Mouse (Mus musculus) kidney, postnatal 0 days (tissue): Measurements from ENCODE around the gene Rwdd2a. TPM values are rescaled to one million over a fixed set of nuclear protein-coding genes. Genes with fewer than 3 reads are reported as not detected.
A peak's percentile ranks its signal among the peaks of the same experiment; 100 is the strongest.
"Not testable (repeated sequence)": the region's sequence is repeated elsewhere in the genome, so short reads cannot be mapped to it uniquely, and the experiment has no call there.

Source experiments
- ATAC-seq: fragments of 200-750 bp; cut with Nextera tagmentation; replicated peaks from 2 replicates; pipeline ENCODE4 v1.8.0; 2017; ENCODE audit warnings: low read depth, moderate number of reproducible peaks, moderate TSS enrichment, moderate library complexity; ENCODE audit not compliant: low FRiP score
- DNase-seq: peaks from one replicate; pipeline ENCODE4 v3.0.0-alpha.2; 2016; ENCODE audit warnings: low spot score
- H3K27ac ChIP-seq: fragments of 300-500 bp; sonication (generic); 2 replicates; pipeline ENCODE4 v1.5.1; 2014; ENCODE audit warnings: mild to moderate bottlenecking
- H3K27me3 ChIP-seq: fragments of 300-500 bp; sonication (generic); 2 replicates; pipeline ENCODE4 v1.6.1; 2014; ENCODE audit warnings: low read length, mixed read lengths; ENCODE audit not compliant: insufficient read depth
- H3K36me3 ChIP-seq: fragments of 300-500 bp; sonication (generic); 2 replicates; pipeline ENCODE4 v1.6.1; 2014; ENCODE audit warnings: low read length, mixed read lengths; ENCODE audit not compliant: insufficient read depth
- H3K4me1 ChIP-seq: fragments of 300-500 bp; sonication (generic); replicated peaks from 2 replicates; pipeline ENCODE4 v1.6.1; 2014; ENCODE audit warnings: antibody characterized with exemption, low read length, mixed read lengths; ENCODE audit not compliant: insufficient read depth
- H3K4me2 ChIP-seq: fragments of 300-500 bp; sonication (generic); 2 replicates; pipeline ENCODE4 v1.6.1; 2014; ENCODE audit warnings: mild to moderate bottlenecking, low read length, moderate library complexity, mixed read lengths
- H3K4me3 ChIP-seq: fragments of 300-500 bp; sonication (generic); replicated peaks from 2 replicates; pipeline ENCODE4 v1.5.1; 2014; ENCODE audit warnings: low read depth, low read length
- H3K9ac ChIP-seq: fragments of 300-500 bp; sonication (generic); 2 replicates; pipeline ENCODE4 v1.6.1; 2014; ENCODE audit warnings: low read depth, low read length
- H3K9me3 ChIP-seq: fragments of 300-500 bp; sonication (generic); replicated peaks from 2 replicates; pipeline ENCODE4 v1.6.1; 2016; ENCODE audit warnings: low read length, inconsistent platforms, mixed read lengths
- CTCF ChIP-seq: IDR thresholded peaks from 2 replicates; pipeline ENCODE4 v1.5.1; 2016; ENCODE audit warnings: antibody characterized with exemption, low read depth, mild to moderate bottlenecking, moderate library complexity
- whole genome bisulfite sequencing: fragments of 180-500 bp; shearing (Covaris S2); extraction: QIAGEN DNeasy Blood & Tissue Kit; methylation state at CpG from one replicate; pipeline ENCODE4 v1.1.7; 2014; 5-methylcytosine and 5-hydroxymethylcytosine counted together
- polyA plus RNA-seq: library from polyadenylated mRNA; unstranded; fragments of >200 nt; fragmentation: Nextera tagmentation; extraction: Ambion mirVana; gene quantifications from 2 replicates; pipeline ENCODE4 v1.2.1, GENCODE M21; 2015

Rwdd2a gene
- polyA plus RNA-seq, 1 experiment from 2014 or later = 5.4 TPM

GRCm38 (mm10) chr9:86583740-86584139 lies 11.9 kb downstream of the Rwdd2a start:
- peak; percentile 81 for DNase-seq
- Histone ChIP-seq H3K9me3 (no peaks in the 10 kb centered on the region), H3K4me2 (no peak overlapping the region), H3K4me3 (no peak overlapping the region), H3K4me1 (no peaks in the 10 kb centered on the region), H3K27ac (no peak overlapping the region), H3K9ac (no peak overlapping the region), H3K36me3 (no peaks in the 10 kb centered on the region), H3K27me3 (no peaks in the 10 kb centered on the region)
- 55% methylated on average over 3 of the region's 3 CpGs for WGBS
- peak; percentile 33; the same call in 1 of the 2 replicates for ATAC-seq
- peak; percentile 89 for TF ChIP-seq CTCF

- no peak for DNase-seq
- H3K4me1 ChIP-seq = no peaks in the 10 kb centered on the region
- H3K27ac ChIP-seq = no peak overlapping the region
- H3K27me3 ChIP-seq = no peaks in the 10 kb centered on the region
- no peak for TF ChIP-seq CTCF
- no peak overlapping the region for H3K4me3 ChIP-seq
- ATAC-seq = no peak
- no peak overlapping the region for H3K4me2 ChIP-seq
- H3K9me3 ChIP-seq = no peaks in the 10 kb centered on the region
- WGBS = 87% methylated on average over 11 of the region's 11 CpGs
- no peaks in the 10 kb centered on the region for H3K36me3 ChIP-seq
- H3K9ac ChIP-seq = no peak overlapping the region
These were observed 15.4 kb downstream of the Rwdd2a start for GRCm38 (mm10) chr9:86587019-86587795.

GRCm38 (mm10) chr9:86592676-86593668 lies 21.2 kb downstream of the Rwdd2a start:
- peak; percentile 87 for TF ChIP-seq CTCF
- Histone ChIP-seq H3K36me3 (no peaks in the 10 kb centered on the region), H3K27me3 (no peaks in the 10 kb centered on the region), H3K4me3 (no peak overlapping the region), H3K4me1 (no peaks in the 10 kb centered on the region), H3K9me3 (no peaks in the 10 kb centered on the region), H3K4me2 (no peak overlapping the region), H3K9ac (no peak overlapping the region), H3K27ac (no peak overlapping the region)
- ATAC-seq (no peak), DNase-seq (peak; percentile 78)
- WGBS = 81% methylated on average over 19 of the region's 19 CpGs

- not testable (repeated sequence) for H3K4me2 ChIP-seq, H3K36me3 ChIP-seq, H3K27ac ChIP-seq, H3K9ac ChIP-seq, DNase-seq, H3K27me3 ChIP-seq, H3K9me3 ChIP-seq, H3K4me1 ChIP-seq, H3K4me3 ChIP-seq, ATAC-seq
- 66% methylated on average over 9 of the region's 10 CpGs for WGBS
These were observed 22.6 kb downstream of the Rwdd2a start for GRCm38 (mm10) chr9:86594357-86594767.

GRCm38 (mm10) chr9:86596983-86597382 lies 25.2 kb downstream of the Rwdd2a start:
- H3K9ac ChIP-seq, H3K4me1 ChIP-seq, H3K27ac ChIP-seq, H3K4me2 ChIP-seq, H3K27me3 ChIP-seq, H3K36me3 ChIP-seq, H3K4me3 ChIP-seq, ATAC-seq, DNase-seq, H3K9me3 ChIP-seq: not testable (repeated sequence)

GRCm38 (mm10) chr9:86599723-86600303 lies 28.0 kb downstream of the Rwdd2a start:
- no peak overlapping the region for H3K27ac ChIP-seq
- H3K4me3 ChIP-seq = no peak overlapping the region
- H3K9ac ChIP-seq = no peak overlapping the region
- 61% methylated on average over 8 of the region's 8 CpGs for WGBS
- no peak for TF ChIP-seq CTCF
- no peaks in the 10 kb centered on the region for H3K36me3 ChIP-seq
- ATAC-seq (no peak), DNase-seq (no peak)
- H3K4me1 ChIP-seq = no peaks in the 10 kb centered on the region
- no peaks in the 10 kb centered on the region for H3K9me3 ChIP-seq
- no peaks in the 10 kb centered on the region for H3K27me3 ChIP-seq
- no peak overlapping the region for H3K4me2 ChIP-seq
